In the genomic region with DNA sequence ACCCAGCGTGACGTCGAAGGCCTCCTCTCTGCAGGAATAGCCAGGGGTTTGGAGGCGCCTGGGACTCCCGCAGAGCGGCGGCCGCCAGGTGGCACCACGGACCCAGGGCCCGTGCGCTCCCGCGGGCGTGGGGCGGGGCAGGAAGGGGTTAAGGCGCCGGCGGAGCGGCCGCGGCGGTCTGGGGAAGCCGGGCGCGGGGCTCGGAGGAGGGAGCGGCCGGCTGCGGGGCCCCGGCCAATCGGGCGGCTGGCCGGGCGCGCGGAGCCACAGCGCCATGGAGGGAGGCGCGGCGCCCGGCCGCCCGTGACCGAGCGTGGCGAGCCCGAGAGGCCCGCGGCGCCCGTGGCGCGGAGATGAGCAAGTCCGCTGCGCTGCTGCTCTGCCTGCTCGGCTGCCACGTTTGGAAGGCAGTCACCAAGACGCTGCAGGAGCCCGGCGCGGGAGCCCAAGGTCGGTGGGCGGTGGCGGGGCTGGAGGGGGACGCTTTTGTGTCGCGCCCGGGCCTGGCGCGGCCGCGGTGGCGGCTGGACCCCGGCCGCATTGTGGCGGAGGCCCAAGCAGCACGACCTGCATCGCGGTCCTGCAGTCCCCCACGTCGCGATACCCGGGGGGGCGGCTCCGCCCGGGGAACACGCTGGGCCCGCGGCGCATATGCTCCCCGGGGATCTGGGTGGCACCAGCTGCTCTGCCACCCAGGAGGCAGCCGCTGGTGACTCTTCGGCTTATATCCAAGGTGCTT, we compare ENCODE assay signal across 8 mouse cellular contexts. TPM values are rescaled to one million over a fixed set of nuclear protein-coding genes. Genes with fewer than 3 reads are reported as not detected.
A peak's percentile ranks its signal among the peaks of the same experiment; 100 is the strongest.
DNase-seq lines count a peak whose midpoint lies in the region; ATAC-seq and TF ChIP-seq lines count a peak whose summit lies in the region.

No protein-coding gene starts in this region.

- TF ChIP-seq POLR2A in brain, embryonic 14.5 days (IDR thresholded peaks at IDR 0.05; ENCODE audit: borderline replicate concordance, extremely low read depth, insufficient read depth, insufficient read length, poor library complexity, severe bottlenecking) = peak; percentile 73
- TF ChIP-seq POLR2A in testis, adult 2 months (IDR thresholded peaks at IDR 0.05; ENCODE audit: control insufficient read depth, low read depth, low read length) = no peak

- H3K4me3 ChIP-seq in forebrain, embryonic 10.5 days = peak overlapping the region; percentile 87
- H3K4me3 ChIP-seq in heart, embryonic 14.5 days (ENCODE audit: control insufficient read depth in 1 of 2, insufficient read depth in 1 of 2, low read depth in 1 of 2, low read length in 2 of 2) = peak overlapping the region; percentile 80 to 89
- H3K4me3 ChIP-seq in liver, embryonic 11.5 days (ENCODE audit: low read depth, low read length) = peak overlapping the region; percentile 77
- H3K4me3 ChIP-seq in testis, adult 2 months (ENCODE audit: control insufficient read depth, low read depth, low read length) = peak overlapping the region; percentile 65

- H3K4me2 ChIP-seq in heart, embryonic 14.5 days (ENCODE audit: low read length) = peak overlapping the region; percentile 75
- peak overlapping the region; percentile 83 for H3K4me2 ChIP-seq in liver, embryonic 11.5 days

- under 1% methylated on average over 92 of the region's 93 CpGs for WGBS in forebrain, embryonic 10.5 days
- WGBS in heart, embryonic 14.5 days = under 1% methylated on average over 89 of the region's 93 CpGs
- WGBS in liver, embryonic 11.5 days = under 1% methylated on average over 88 of the region's 93 CpGs

- H3K36me3 ChIP-seq in forebrain, embryonic 10.5 days (replicated peaks) = no peaks in the 10 kb centered on the region
- H3K36me3 ChIP-seq in heart, embryonic 14.5 days (ENCODE audit: control insufficient read depth, insufficient read depth, low read length) = no peaks in the 10 kb centered on the region
- no peaks in the 10 kb centered on the region for H3K36me3 ChIP-seq in liver, embryonic 11.5 days (ENCODE audit: control insufficient read depth, insufficient read depth, low read length)
- no peaks in the 10 kb centered on the region for H3K36me3 ChIP-seq in testis, adult 2 months (ENCODE audit: control insufficient read depth, insufficient read depth, low read length)

- peaks cover 23% of the 10 kb centered on the region for H3K4me1 ChIP-seq in forebrain, embryonic 10.5 days
- H3K4me1 ChIP-seq in heart, embryonic 14.5 days (ENCODE audit: control insufficient read depth in 2 of 2, insufficient read depth in 2 of 2, low read length in 2 of 2) = peaks cover 5 to 17% of the 10 kb centered on the region in 2 experiments
- H3K4me1 ChIP-seq in liver, embryonic 11.5 days (replicated peaks; ENCODE audit: control insufficient read depth, insufficient read depth, low read length) = no peaks in the 10 kb centered on the region
- H3K4me1 ChIP-seq in testis, adult 2 months (ENCODE audit: control insufficient read depth, insufficient read depth, low read length) = peaks cover 7% of the 10 kb centered on the region

- peak overlapping the region; percentile 93 for H3K27ac ChIP-seq in forebrain, embryonic 10.5 days
- H3K27ac ChIP-seq in heart, embryonic 14.5 days (replicated peaks in 1 of 2; ENCODE audit: control insufficient read depth in 1 of 2, insufficient read depth in 1 of 2, low read depth in 2 of 2, low read length in 2 of 2) = peak overlapping the region; percentile 62 to 72
- peak overlapping the region; percentile 62; the same call in 1 of the 2 replicates for H3K27ac ChIP-seq in liver, embryonic 11.5 days (ENCODE audit: low read depth, low read length)
- H3K27ac ChIP-seq in testis, adult 2 months (ENCODE audit: control insufficient read depth, insufficient read depth, low read depth, low read length) = no peak overlapping the region; the same call in 1 of the 2 replicates

- H3K27me3 ChIP-seq in forebrain, embryonic 10.5 days (ENCODE audit: poor library complexity, severe bottlenecking) = no peaks in the 10 kb centered on the region
- H3K27me3 ChIP-seq in heart, embryonic 14.5 days (ENCODE audit: control insufficient read depth, insufficient read depth, low read length) = no peaks in the 10 kb centered on the region
- no peaks in the 10 kb centered on the region for H3K27me3 ChIP-seq in liver, embryonic 11.5 days (replicated peaks; ENCODE audit: control insufficient read depth, insufficient read depth, low read length)
- no peaks in the 10 kb centered on the region for H3K27me3 ChIP-seq in testis, adult 2 months (ENCODE audit: control insufficient read depth, insufficient read depth, low read length)

- H3K9me3 ChIP-seq in forebrain, embryonic 10.5 days = peaks cover 3% of the 10 kb centered on the region; the same call in 1 of the 2 replicates
- H3K9me3 ChIP-seq in heart, embryonic 14.5 days (ENCODE audit: control insufficient read depth, low read length) = no peaks in the 10 kb centered on the region
- H3K9me3 ChIP-seq in liver, embryonic 11.5 days (ENCODE audit: control insufficient read depth, low read length) = no peaks in the 10 kb centered on the region

- peak; percentile 89 for ATAC-seq in heart, embryonic 14.5 days (ENCODE audit: insufficient number of reproducible peaks, insufficient read depth, low FRiP score, low read depth)
- peak; percentile 87 for ATAC-seq in liver, embryonic 11.5 days (replicated peaks; ENCODE audit: low FRiP score)

- DNase-seq in 416B (ENCODE audit: low read depth) = peak; percentile 16
- peak; percentile 92 for DNase-seq in brain, embryonic 14.5 days (ENCODE audit: low read depth)
- DNase-seq in forebrain, embryonic 10.5 days (ENCODE audit: extremely low spot score, low spot score) = peak; percentile 82
- DNase-seq in kidney, postnatal 14 days = peak; percentile 94
- peak; percentile 82 for DNase-seq in liver, embryonic 11.5 days (ENCODE audit: low spot score)
- peak; percentile 87 for DNase-seq in neural tube, embryonic 10.5 days (ENCODE audit: extremely low spot score, low spot score)

- TF ChIP-seq CTCF in brain, embryonic 14.5 days (IDR thresholded peaks at IDR 0.05; ENCODE audit: borderline replicate concordance, extremely low read depth, insufficient read depth, insufficient read length) = peak; percentile 77
- peak; percentile 28; the same call in 1 of the 2 replicates for TF ChIP-seq CTCF in testis, adult 2 months (IDR thresholded peaks at IDR 0.05; ENCODE audit: control insufficient read depth, insufficient read depth, insufficient replicate concordance, low read depth, low read length)

- H3K9ac ChIP-seq in heart, embryonic 14.5 days (ENCODE audit: low read length) = peak overlapping the region; percentile 91
- peak overlapping the region; percentile 76 for H3K9ac ChIP-seq in liver, embryonic 11.5 days (ENCODE audit: low read depth, low read length)

RNA-seq across cellular contexts. Expression of a gene that starts 4.3 kb away (rescaled TPM):
- 37.1 and 59.7 TPM in 2 replicates for polyA plus RNA-seq in brain, embryonic 14.5 days (2012; rRNA removed)
- 32.6 and 34.3 TPM in 2 replicates for polyA plus RNA-seq in forebrain, embryonic 10.5 days (2016; fragmentation: Nextera tagmentation; extraction: Ambion mirVana)
- polyA plus RNA-seq in heart, embryonic 14.5 days (2014; fragmentation: Nextera tagmentation; extraction: Ambion mirVana) = 25.3 and 26.1 TPM in 2 replicates
- 11.2 and 13.0 TPM in 2 replicates for polyA plus RNA-seq in liver, embryonic 11.5 days (2014; fragmentation: Nextera tagmentation; extraction: Ambion mirVana)
- 2.5 and 3.4 TPM in 2 replicates for polyA plus RNA-seq in testis, adult 2 months (2012; rRNA removed)

Comparison
In these comparisons a context has a peak if more than half of its experiments do, and no peak if none do; other contexts are left out.
1. DNase-seq: peak in every context shown above with its lines; median percentile 94 in kidney, postnatal 14 days; 92 in brain, embryonic 14.5 days; 87 in neural tube, embryonic 10.5 days; 82 in forebrain, embryonic 10.5 days; 82 in liver, embryonic 11.5 days; 16 in 416B.